Mouse (Mus musculus) bone marrow, adult 2 months (tissue): ENCODE data around the gene Zc3h18.

Source experiments
- CTCF ChIP-seq: fragments of 200-500 bp; IDR thresholded peaks from 2 replicates; pipeline ENCODE4 v1.5.1; 2011; ENCODE audit warnings: low read length, control low read depth; ENCODE audit not compliant: control insufficient read depth, insufficient read depth
- POLR2A ChIP-seq: fragments of 200-500 bp; IDR thresholded peaks from 2 replicates; pipeline ENCODE4 v1.6.1; 2011; ENCODE audit warnings: low read depth, mild to moderate bottlenecking, control low read depth, low read length, borderline replicate concordance; ENCODE audit not compliant: control insufficient read depth

DNA sequence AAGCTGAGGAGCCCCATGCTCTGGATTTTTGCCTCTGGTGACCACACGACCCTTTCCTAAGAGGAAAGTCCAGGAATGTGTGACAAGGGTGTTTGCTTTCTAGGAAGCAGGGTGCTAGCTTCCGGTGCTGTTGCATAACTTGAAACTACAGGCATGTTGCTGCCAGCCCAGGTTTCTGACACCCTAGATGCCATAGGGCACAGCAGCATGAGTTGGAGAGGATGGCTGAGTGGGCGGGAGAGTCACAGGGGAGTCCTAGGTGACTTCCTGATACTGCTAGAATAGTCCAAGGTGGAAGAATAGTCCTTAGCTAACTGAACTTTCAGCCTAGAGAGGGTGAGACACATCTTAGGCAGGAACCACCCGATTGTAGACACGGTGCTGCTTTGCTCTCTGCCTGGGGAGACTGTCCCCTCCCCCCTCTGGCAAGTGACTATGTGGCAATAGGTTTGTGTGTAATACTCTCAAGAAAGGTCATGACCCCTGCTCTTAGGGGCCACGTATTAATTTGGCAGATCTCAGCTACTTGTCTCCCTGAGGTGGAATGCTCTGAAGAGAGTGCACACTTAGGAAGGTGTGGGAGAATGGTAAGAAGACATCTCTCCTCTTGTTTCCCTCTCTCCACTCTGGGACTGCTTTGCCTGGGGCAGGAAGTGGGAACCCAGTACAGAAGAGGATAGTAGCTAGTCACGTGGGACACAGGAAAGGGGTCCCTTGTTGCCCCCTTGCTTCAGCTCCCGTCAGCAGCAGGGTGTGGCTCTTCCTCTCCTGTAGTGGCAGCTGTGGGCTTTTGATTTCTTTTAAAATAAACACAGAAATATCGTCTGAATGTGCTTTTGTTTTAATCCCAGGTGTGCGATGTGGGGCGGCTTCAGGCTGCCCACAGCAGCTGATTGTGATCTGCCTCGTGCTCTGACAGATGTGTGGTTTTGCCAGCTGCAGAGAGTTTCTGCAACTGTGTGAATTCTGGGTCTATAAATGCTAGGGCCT lies 87.5 kb downstream of the Zc3h18 start:
- TF ChIP-seq POLR2A: no peak
- no peak for TF ChIP-seq CTCF
